Mouse (Mus musculus): ENCODE data around the gene Gpld1. TPM values are rescaled to one million over a fixed set of nuclear protein-coding genes. Genes with fewer than 3 reads are reported as not detected.

Gene Gpld1
- polyA plus RNA-seq (2014; fragmentation: Illumina TruSeq; extraction: RNeasy Lipid Tissue Mini Kit (QIAGEN cat#74804); ENCODE audit: low read depth, low replicate concordance), result 1.8 TPM

GRCm38 (mm10) chr13:24942512-24943282 is at the start of gene Gpld1:
Gene Gpld1 (plus strand): TSS chr13:24943152.

GRCm38 (mm10) chr13:24937108-24937838 is 5.7 kb upstream of the Gpld1 start, which contains the start of gene Aldh5a1:
Gene Aldh5a1 (minus strand): TSS chr13:24937661.

GRCm38 (mm10) chr13:25019793-25020539 is 77.0 kb downstream of the Gpld1 start, which contains the start of gene Mrs2:
Gene Mrs2 (minus strand): TSS chr13:25020379.

Other genes starting within 250 kb of the Gpld1 start
- gene Armh2, start 201.9 kb upstream of the Gpld1 start, polyA plus RNA-seq (2014; fragmentation: Illumina TruSeq; extraction: RNeasy Lipid Tissue Mini Kit (QIAGEN cat#74804); ENCODE audit: low read depth, low replicate concordance), result not detected
- gene Gmnn, start 181.2 kb upstream of the Gpld1 start, polyA plus RNA-seq (2014; fragmentation: Illumina TruSeq; extraction: RNeasy Lipid Tissue Mini Kit (QIAGEN cat#74804); ENCODE audit: low read depth, low replicate concordance), result 84.5 TPM
- 127 TPM for gene BC005537, start 141.5 kb upstream of the Gpld1 start, polyA plus RNA-seq (2014; fragmentation: Illumina TruSeq; extraction: RNeasy Lipid Tissue Mini Kit (QIAGEN cat#74804); ENCODE audit: low read depth, low replicate concordance)
- 776 TPM for gene Acot13, start 111.6 kb upstream of the Gpld1 start, polyA plus RNA-seq (2014; fragmentation: Illumina TruSeq; extraction: RNeasy Lipid Tissue Mini Kit (QIAGEN cat#74804); ENCODE audit: low read depth, low replicate concordance)
- 16.8 TPM for gene Tdp2, start 111.5 kb upstream of the Gpld1 start, polyA plus RNA-seq (2014; fragmentation: Illumina TruSeq; extraction: RNeasy Lipid Tissue Mini Kit (QIAGEN cat#74804); ENCODE audit: low read depth, low replicate concordance)
- not detected for gene D130043K22Rik, start 98.0 kb upstream of the Gpld1 start, polyA plus RNA-seq (2014; fragmentation: Illumina TruSeq; extraction: RNeasy Lipid Tissue Mini Kit (QIAGEN cat#74804); ENCODE audit: low read depth, low replicate concordance)
- gene Aldh5a1, start 5.5 kb upstream of the Gpld1 start, polyA plus RNA-seq (2014; fragmentation: Illumina TruSeq; extraction: RNeasy Lipid Tissue Mini Kit (QIAGEN cat#74804); ENCODE audit: low read depth, low replicate concordance), result 24.6 TPM
- 38.7 TPM for gene Mrs2, start 77.2 kb downstream of the Gpld1 start, polyA plus RNA-seq (2014; fragmentation: Illumina TruSeq; extraction: RNeasy Lipid Tissue Mini Kit (QIAGEN cat#74804); ENCODE audit: low read depth, low replicate concordance)
- not detected for gene Dcdc2a, start 112.9 kb downstream of the Gpld1 start, polyA plus RNA-seq (2014; fragmentation: Illumina TruSeq; extraction: RNeasy Lipid Tissue Mini Kit (QIAGEN cat#74804); ENCODE audit: low read depth, low replicate concordance)